3 mouse cellular contexts compared by ENCODE assay signal in genomic region chr5:4267717-4268116, GRCm38 (mm10).
"Had no signal": no experiment of that assay in that cellular context is flagged by ENCODE, and none has a peak within 500 bp of the region (broad histone marks: within the 10 kb centered on the region; RNA-seq: fewer than 3 reads in every experiment).

No protein-coding gene starts in this region.

- H3K36me3 ChIP-seq: neural tube, embryonic 13.5 days; neural tube, embryonic 15.5 days; stomach, embryonic 15.5 days had no signal

- H3K27me3 ChIP-seq: neural tube, embryonic 13.5 days; stomach, embryonic 15.5 days had no signal

- H3K4me2 ChIP-seq: neural tube, embryonic 13.5 days; neural tube, embryonic 15.5 days; stomach, embryonic 15.5 days had no signal

- H3K4me3 ChIP-seq: neural tube, embryonic 13.5 days; neural tube, embryonic 15.5 days; stomach, embryonic 15.5 days had no signal
